Mouse (Mus musculus): ENCODE measurements around the gene Rap1gap.

The Rap1gap gene

GRCm38 (mm10) chr4:137724212-137724611 is 59.7 kb downstream of the Rap1gap start:
- no peak for DNase-seq

- no peak for DNase-seq
Observed at GRCm38 (mm10) chr4:137724766-137725165, 60.2 kb downstream of the Rap1gap start.

GRCm38 (mm10) chr4:137725541-137726145 is 61.1 kb downstream of the Rap1gap start:
- no peak for DNase-seq

- no peak for DNase-seq
Observed at GRCm38 (mm10) chr4:137726739-137727505, 62.4 kb downstream of the Rap1gap start.

- no peak for DNase-seq
Observed at GRCm38 (mm10) chr4:137727506-137728187, 63.1 kb downstream of the Rap1gap start.

GRCm38 (mm10) chr4:137728399-137729154 is 64.1 kb downstream of the Rap1gap start:
- DNase-seq, result no peak

- no peak for DNase-seq
Observed at GRCm38 (mm10) chr4:137729155-137729855, 64.8 kb downstream of the Rap1gap start.

- peak; percentile 35 to 51 for DNase-seq
Observed at GRCm38 (mm10) chr4:137730134-137730533, 65.6 kb downstream of the Rap1gap start.

GRCm38 (mm10) chr4:137730757-137731156 is 66.2 kb downstream of the Rap1gap start:
- no peak for DNase-seq

GRCm38 (mm10) chr4:137731891-137732290 is 67.4 kb downstream of the Rap1gap start:
- DNase-seq, result no peak

- no peak for DNase-seq
Observed at GRCm38 (mm10) chr4:137732361-137732760, 67.8 kb downstream of the Rap1gap start.

GRCm38 (mm10) chr4:137732962-137733361 is 68.4 kb downstream of the Rap1gap start:
- no peak for DNase-seq

GRCm38 (mm10) chr4:137733459-137733858 is 68.9 kb downstream of the Rap1gap start:
- DNase-seq, result no peak

- no peak for DNase-seq
Observed at GRCm38 (mm10) chr4:137736220-137736701, 71.7 kb downstream of the Rap1gap start.

GRCm38 (mm10) chr4:137737760-137738159 is 73.2 kb downstream of the Rap1gap start:
- no peak for DNase-seq

GRCm38 (mm10) chr4:137739151-137739923 is 74.8 kb downstream of the Rap1gap start:
- DNase-seq, result no peak

- DNase-seq, result no peak
Observed at GRCm38 (mm10) chr4:137740350-137740749, 75.8 kb downstream of the Rap1gap start.

- no peak for DNase-seq
Observed at GRCm38 (mm10) chr4:137743791-137744190, 79.3 kb downstream of the Rap1gap start.

GRCm38 (mm10) chr4:137744433-137744918 is 80.0 kb downstream of the Rap1gap start:
- DNase-seq, result no peak

GRCm38 (mm10) chr4:137747091-137747490 is 82.6 kb downstream of the Rap1gap start:
- DNase-seq, result no peak

- DNase-seq, result no peak
Observed at GRCm38 (mm10) chr4:137747590-137747989, 83.1 kb downstream of the Rap1gap start.

All from thymus, adult 18-20 months (tissue).